Mouse (Mus musculus) G1E-ER4 (cell line): ENCODE data around the gene Relt. TPM values are rescaled to one million over a fixed set of nuclear protein-coding genes. Genes with fewer than 3 reads are reported as not detected.
A peak's percentile ranks its signal among the peaks of the same experiment; 100 is the strongest.

ENCODE experiments used
- GATA1 ChIP-seq: IDR thresholded peaks from one replicate; pipeline ENCODE4 v1.8.0; 2012; ENCODE audit warnings: low read length, inconsistent platforms
- polyA plus RNA-seq: library from polyadenylated mRNA; stranded (reverse); fragments of >175 nt; gene quantifications from 2 replicates; pipeline ENCODE4 v1.2.3, GENCODE M21; 2012

Gene Relt
- polyA plus RNA-seq, 1 experiment, result 53.1 TPM

DNA sequence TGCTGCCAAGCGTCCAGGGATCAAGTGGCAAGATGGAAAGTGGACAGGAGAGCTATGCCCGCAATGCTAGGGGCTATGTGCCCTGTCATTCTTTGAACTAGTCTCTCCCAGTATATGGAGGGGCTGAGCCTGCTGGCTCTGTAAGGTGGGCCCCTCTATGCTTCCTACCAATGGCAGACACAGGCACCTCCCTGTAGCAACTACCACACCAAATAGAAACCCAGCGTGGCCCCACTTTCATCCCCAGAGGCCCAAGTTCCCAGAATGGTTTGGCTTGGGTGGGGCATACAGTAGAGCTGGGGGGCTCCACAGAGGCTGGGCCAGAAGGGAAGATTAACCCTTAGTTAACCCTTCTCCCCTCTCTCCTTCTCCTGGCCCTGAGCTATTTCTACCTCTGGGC is 2.8 kb downstream of the Relt start:
- TF ChIP-seq GATA1, result no peak

DNA sequence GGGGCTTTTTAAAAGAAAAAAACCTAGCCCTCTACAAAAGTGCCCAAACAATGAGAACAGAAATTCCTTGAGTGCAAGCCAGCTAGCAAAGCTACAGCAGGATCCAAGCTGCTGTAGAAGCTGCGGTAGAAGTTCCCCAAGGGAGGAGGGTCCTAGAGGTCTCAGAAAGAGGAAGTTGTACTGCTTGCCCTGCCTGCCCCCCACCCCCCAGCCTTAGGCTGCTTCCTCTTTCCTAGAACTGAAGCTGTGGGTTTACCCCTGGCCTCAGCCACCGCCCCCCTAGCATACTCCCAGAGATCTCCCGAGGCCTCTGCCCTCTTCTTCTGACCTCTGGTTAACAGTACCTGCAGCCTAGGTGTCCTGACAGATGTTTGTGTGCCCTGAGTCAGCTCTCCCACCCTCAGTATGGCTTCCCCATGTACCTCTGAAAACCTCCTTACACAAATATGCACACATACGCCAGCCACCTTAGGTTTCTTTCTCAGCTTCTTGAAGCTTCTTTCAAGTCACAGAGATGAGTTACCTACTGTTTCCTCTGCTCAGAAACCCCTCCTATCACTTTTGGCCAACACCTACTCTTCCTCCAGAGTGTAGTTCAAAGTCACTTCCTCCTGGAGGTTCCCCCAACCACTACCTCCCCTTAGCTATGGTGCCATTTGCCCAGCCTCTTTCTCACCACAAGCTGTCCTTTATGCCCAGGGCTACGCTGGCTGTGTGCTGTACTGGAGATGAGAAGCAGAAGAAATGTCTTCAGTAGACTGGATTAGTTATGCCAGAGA is 7.3 kb downstream of the Relt start:
- no peak for TF ChIP-seq GATA1

DNA sequence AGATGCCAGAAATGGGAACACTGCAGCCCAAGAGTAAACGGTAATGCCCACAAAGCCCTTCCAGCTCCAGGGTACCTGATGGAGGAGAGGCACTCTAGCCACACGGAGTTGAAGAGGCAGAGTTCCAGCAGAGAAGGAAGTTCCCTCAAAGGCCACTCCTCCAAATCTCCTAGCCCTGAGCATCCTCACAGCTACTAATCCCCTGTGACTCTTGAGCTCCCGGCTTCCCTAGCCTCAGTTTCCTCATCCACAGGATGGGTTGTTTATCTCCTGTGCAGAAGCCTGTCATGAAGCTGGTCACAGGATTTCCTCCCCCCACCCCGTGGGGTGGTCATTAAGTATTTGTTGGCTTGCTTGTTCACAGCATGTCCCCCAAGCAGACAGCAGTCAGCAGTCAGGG is 7.9 kb downstream of the Relt start:
- no peak for TF ChIP-seq GATA1

DNA sequence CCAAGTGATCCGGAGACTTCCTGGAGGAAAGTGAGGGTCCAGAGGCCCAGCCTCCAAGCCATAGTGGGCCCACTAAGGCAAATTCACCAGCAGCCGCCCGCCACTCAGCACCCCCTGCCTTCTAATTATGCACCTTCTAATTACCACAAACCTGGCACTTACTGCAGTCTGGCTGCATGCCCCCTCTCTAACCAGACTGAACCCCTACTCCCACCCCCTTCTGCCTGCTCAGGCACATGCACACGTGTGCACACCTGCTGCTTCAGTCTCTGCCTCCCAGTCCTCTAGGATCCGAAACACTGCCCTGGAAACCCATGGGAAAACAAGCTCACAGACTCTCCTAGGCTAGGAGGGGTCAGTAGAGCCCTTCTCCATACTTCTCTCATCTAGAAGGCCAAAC is 8.4 kb downstream of the Relt start:
- TF ChIP-seq GATA1, result no peak

DNA sequence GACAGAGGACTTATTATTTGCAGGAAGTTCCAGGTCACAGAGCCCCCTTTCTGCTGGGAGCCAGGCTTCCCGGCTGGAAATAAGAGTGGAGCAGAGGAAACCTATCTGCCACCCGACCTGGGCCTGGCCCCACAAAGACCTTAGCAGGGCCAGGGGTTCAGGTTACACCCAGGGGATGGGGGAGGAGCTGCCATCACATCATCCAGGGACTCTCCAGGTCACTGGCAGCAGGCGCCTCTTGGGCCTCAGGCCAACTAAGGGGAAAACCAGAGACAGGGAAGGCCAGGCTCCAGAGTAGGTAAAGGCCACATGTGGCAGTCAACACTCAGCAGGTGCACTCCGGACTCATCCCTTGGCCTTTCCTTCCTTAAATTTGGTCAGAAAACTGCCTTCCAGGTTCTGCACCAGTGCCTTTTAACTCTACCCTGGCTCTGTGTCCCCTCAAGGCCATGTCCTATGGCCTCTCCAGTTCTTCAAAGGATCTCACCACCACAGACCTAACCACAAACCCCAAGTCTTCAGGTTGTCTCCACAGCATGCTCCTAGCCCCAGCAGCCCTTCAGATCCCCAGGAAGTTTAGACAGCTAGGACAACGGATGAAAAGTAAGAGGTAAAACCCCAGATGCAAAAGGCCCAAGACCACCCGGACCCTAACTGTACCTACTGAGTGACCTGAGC is 9.0 kb downstream of the Relt start:
- no peak for TF ChIP-seq GATA1

DNA sequence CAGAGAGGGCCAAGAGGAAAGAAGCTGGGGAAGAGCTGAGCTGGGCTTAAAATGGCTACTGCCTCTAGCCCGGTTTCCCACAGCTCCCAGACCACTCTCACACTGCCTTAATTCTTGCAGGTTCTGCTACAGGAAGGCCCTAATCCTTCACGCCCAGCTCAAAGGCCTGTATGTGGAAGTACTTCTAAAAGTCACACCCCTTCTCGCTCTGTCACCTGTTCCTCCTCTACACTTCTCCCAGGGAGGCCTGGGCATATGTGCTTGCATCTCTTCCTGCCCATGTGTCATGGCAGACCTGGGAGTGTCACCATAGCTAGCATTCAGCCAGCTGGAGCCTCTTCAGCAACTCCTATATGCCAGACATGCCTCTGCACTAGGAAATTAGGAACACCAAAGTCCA is 9.8 kb downstream of the Relt start:
- no peak for TF ChIP-seq GATA1

DNA sequence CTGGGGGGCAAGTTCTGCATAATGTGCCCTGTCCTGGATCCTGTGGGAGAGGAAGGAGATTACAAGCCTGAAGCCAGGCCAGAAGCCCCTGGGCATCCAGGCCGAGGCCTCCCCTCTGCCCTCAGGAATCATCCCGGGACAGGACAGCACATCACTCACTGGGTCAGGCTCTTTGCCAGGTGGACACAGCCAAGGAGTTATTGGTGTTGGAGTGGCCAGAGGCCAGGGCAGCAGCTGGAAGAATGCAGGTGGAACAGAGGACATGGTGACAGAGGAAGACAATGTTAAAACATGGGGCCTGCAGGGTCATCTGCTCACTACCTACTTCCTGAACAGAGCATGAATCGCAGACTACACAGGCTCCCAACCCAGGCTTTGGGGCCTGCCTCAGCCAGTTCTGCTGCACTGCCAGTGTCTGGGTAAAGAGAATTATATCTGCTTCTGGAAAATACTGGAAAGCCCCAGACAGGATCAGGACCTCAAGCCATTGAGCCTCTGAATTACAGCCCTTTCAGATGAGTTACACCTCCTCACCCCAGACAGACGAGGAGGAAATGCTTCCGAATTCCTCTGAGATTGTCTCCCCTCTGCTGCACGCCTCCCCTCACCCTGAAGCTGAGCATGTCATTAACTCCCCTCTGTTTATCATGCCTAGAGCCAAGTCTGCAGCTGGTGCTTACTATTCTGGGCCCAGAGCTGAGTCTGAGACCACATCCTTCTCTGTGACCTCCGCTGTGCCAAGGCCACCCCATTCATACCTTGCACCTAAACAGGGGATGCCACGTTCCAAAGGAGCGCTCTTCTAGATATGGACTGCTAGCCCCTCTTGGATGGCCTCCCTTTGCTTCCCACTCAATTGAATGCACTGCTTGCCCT is 11.5 kb downstream of the Relt start:
- no peak for TF ChIP-seq GATA1

DNA sequence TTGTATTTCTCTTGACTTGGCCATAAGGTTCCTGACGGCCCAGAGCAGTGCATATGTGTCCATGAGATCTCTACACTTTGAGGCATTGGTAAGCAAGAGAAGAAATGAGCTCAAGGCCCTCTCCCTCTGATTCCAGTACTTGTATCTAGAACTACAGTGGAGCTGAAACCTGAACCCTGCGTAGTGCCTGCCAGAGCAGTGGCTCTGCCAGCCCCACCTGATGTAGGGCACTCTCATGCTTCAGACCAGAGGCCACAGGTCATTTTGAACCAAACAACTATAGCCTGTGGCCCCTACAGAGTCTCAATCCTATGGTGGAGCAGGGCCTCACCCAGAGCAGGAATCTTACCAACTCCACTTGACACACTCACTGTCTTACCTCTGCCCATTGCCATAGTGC is 13.7 kb downstream of the Relt start:
- no peak for TF ChIP-seq GATA1

DNA sequence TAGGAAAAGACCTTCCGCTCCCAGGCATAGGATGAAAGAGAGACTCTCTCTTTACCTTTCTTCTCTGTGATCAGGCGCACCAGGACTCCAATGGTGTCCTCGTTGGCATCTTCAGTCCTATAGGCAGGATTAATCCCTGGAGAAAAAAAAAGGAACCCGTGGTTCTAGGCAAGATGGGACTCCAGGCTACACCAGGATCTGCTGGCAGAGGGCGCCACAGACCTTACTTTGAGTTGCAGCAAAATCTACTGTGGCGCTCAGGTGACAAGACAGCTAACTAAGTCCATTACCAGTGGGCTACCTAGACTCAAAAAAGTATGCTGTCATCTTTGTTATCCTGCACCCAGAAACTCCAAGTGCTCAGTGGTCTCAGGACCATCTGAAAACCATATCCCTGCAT is 14.5 kb downstream of the Relt start:
- no peak for TF ChIP-seq GATA1

DNA sequence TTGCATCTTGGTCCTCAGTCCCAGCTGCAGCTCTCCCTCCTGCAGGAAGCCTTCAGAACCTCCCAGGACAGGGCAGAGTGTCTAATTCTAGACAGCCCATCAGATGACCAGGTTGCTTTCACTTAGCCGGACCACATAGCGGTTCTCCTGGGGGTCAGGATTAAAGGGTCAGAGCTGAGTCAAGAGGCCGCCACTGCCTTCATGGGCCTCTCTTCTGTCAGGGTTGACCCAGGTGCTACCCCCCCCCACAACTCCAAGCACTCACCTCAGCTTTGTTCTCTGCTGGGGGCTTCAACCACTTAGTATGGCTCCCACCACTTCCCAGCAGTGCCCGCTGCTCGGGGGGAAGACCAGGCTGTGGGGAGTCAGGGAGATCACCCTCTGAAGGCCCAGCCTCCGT is 16.1 kb downstream of the Relt start:
- no peak for TF ChIP-seq GATA1

DNA sequence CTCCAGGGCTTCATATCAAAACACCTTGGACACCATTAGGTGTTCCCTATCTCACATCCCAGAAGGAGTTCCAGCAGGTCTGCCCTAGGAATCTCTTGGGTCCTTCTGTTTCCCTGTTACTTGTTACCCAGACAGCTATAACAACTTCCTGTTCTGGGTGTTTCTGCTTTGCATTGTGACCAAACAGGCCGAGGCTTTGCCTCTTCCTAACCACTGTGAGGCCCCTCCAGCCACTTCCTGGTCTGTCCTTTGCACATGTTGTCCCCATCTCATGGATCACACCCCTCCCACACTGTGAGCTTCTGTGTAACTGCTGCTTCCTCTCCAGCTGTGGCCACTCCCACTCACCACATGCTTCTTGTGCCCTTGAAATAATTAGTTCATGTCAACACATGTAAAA is 17.8 kb downstream of the Relt start:
- TF ChIP-seq GATA1, result no peak

DNA sequence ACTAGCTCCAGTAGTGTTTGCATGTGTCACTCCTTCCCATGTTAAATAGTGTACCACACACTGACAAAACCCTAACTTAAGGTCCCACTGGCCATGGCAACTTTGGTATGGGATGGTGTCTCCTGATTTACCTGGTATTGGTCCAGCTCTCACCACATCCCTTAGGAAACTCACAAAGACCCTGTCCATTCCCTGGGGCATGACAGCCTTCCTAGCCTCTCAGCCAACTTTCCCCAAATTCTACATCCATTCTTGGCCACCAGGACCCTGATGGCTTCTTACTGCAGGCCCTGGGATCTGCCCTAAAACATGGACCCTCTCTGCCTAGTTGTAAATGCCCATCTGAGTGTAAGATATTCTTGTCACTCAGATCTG is 18.2 kb downstream of the Relt start:
- TF ChIP-seq GATA1, result no peak

DNA sequence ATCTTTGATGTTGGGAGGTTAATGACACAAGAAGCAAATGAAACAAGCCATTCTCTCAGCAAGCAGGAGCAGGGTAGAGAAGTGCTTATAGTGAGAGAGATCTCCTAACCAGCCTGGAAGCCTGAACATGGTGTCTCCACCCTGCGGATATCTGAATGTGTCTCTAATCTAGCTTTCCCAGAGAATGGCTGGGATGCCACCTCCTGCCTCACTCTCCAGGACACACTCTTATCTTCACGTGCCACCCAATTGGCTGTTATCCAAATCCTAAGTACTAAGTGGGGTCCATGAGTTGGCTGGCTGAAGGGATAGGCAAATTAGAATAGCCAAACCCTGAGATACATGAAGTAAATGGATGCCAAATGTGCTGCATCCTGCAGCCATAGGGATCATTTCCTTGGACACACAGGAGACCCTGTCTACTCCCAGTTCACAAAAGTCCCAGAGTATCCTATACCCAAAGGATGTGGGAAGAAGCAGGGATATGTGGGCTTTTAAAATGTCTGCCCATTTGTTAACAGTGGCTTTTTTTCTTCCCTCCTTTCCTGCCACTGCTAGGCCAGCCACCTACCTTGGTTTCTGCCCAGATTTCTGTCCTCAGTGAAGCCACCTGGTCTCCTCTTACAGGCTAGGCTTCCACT is 18.7 kb downstream of the Relt start:
- peak; percentile 14 for TF ChIP-seq GATA1

DNA sequence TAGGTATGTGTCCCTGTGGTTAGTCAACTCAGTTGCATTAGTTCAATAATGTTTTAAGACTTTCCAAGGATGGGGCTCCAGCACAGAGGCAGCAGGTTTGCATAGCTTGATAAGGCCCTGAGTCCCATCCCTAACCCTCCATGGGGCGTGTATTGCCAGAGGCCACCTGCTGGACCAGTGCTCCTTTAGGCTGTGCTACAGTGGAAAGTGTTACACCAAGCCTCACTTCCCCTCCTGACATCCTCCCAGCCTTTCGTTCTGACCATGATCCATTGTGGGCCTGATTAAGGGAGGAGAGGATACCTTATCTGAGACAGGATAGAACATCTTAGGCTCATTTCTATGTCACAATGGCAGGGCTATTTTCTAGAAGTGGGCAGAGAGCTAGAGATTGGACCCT is 19.4 kb downstream of the Relt start:
- TF ChIP-seq GATA1, result no peak

DNA sequence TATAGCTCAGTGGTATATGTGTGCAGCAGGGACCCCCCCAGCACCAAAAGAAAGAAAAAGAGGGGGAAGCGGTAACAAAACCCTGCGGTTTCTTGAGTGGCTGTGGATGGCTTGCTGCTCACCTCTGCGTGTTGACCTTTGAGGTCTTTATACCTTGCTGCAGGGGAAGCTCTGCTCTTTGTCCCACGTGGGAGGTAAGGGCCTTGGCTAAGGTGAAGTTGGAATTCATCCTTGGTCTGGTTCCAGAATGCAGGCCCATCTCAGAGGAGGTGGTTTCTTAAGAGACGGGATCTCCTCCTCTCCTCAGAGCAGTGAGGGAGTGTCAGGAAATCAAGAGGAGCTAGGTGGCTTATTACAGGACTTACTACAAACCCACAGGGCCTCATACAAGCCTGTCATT is 21.1 kb downstream of the Relt start:
- no peak for TF ChIP-seq GATA1

DNA sequence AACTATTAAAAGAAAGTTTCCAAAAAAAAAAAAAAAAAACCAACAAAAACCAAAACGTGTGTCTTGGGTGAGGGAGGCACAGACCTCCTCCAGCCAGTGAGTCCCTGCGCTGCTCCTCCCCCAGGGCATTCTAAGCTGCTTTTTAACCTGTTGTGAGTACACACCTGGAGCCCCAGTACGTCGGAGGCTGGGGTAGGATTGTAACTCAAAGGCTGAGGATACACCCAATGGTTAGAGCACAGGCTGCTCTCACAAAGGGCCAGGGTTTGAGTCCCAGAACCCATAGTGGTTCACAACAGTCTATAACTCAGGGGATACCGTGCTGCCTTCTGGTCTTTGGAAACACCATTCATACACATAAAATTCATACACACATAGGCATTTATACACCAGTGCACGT is 21.6 kb downstream of the Relt start:
- no peak for TF ChIP-seq GATA1

DNA sequence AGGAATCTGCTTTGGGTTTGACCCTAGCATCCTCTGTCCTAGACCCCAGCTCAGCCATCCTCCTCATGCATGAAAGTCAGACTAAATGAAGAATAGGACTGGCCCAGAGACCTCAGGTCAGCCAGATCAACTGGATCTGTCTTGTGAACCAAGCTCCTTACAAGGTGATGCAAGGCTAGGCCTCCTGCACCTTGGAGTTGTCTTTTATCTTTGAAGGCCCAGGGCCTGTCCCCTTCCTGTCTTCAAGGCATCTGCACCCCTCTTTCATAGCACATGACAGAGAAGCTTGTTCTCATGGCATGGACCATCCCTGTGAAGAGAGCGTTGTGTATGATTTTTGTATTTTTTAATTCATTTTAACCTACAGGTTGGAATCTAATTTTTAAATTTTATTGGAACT is 22.3 kb downstream of the Relt start:
- TF ChIP-seq GATA1, result no peak
